Mouse (Mus musculus): ENCODE results near the gene Slc6a20b. TPM values are rescaled to one million over a fixed set of nuclear protein-coding genes. Genes with fewer than 3 reads are reported as not detected.
"Not testable (repeated sequence)": the region's sequence is repeated elsewhere in the genome, so short reads cannot be mapped to it uniquely, and the experiment has no call there.

Gene Slc6a20b
- polyA plus RNA-seq (2016; fragmentation: Nextera tagmentation; extraction: Ambion mirVana) = 0.10 and 0.14 TPM in 2 replicates

GRCm38 (mm10) chr9:123632281-123632680, at the start of gene Slc6a20b:
Slc6a20b (minus strand) TSS chr9:123632565.
- no peak within 1 kb of the TSS for H3K4me2 ChIP-seq
- H3K27ac ChIP-seq = no peak within 1 kb of the TSS
- H3K4me1 ChIP-seq = no peaks in the 10 kb centered on the region
- H3K27me3 ChIP-seq (replicated peaks) = no peaks in the 10 kb centered on the region
- no peak within 1 kb of the TSS for H3K9ac ChIP-seq
- 61% methylated on average over 6 of the region's 6 CpGs for WGBS (ENCODE audit: insufficient replicate concordance)
- H3K4me3 ChIP-seq = no peak within 1 kb of the TSS
- ATAC-seq = no peak
- H3K9me3 ChIP-seq (replicated peaks) = no peaks in the 10 kb centered on the region
- no peaks in the 10 kb centered on the region for H3K36me3 ChIP-seq

GRCm38 (mm10) chr9:123679198-123679597, 46.8 kb upstream of the Slc6a20b start:
- Histone ChIP-seq H3K9me3 (replicated peaks) (no peaks in the 10 kb centered on the region), H3K4me3 (peak overlapping the region; percentile 68), H3K9ac (peak overlapping the region; percentile 74), H3K27me3 (replicated peaks) (peaks cover 86% of the 10 kb centered on the region), H3K27ac (no peak overlapping the region), H3K36me3 (no peaks in the 10 kb centered on the region), H3K4me1 (peaks cover 17% of the 10 kb centered on the region), H3K4me2 (peak overlapping the region; percentile 95)
- ATAC-seq = no peak
- 17% methylated on average over 2 of the region's 2 CpGs for WGBS (ENCODE audit: insufficient replicate concordance)

GRCm38 (mm10) chr9:123678327-123679105, 46.2 kb upstream of the Slc6a20b start, which contains the start of the genes Ccr9 and Slc6a20a:
Ccr9 (plus strand) TSS chr9:123678439.
Slc6a20a (minus strand) TSS chr9:123678885.
- Histone ChIP-seq H3K27ac (no peak within 1 kb of the TSS), H3K9ac (peak within 1 kb of the TSS; percentile 74), H3K9me3 (replicated peaks) (no peaks in the 10 kb centered on the region), H3K36me3 (no peaks in the 10 kb centered on the region), H3K27me3 (replicated peaks) (peaks cover 91% of the 10 kb centered on the region), H3K4me3 (peak within 1 kb of the TSS; percentile 68), H3K4me2 (peak within 1 kb of the TSS; percentile 95), H3K4me1 (peaks cover 17% of the 10 kb centered on the region)
- 2% methylated on average over 73 of the region's 73 CpGs for WGBS (ENCODE audit: insufficient replicate concordance)
- peak; percentile 91 for ATAC-seq

GRCm38 (mm10) chr9:123665645-123666044, 33.3 kb upstream of the Slc6a20b start:
- H3K4me1 ChIP-seq = no peaks in the 10 kb centered on the region
- H3K27me3 ChIP-seq (replicated peaks) = peaks cover 10% of the 10 kb centered on the region
- WGBS (ENCODE audit: insufficient replicate concordance) = 34% methylated on average over 5 of the region's 5 CpGs
- H3K9me3 ChIP-seq (replicated peaks) = no peaks in the 10 kb centered on the region
- no peak overlapping the region for H3K27ac ChIP-seq
- ATAC-seq = no peak
- H3K4me3 ChIP-seq = no peak overlapping the region
- H3K9ac ChIP-seq = no peak overlapping the region
- H3K36me3 ChIP-seq = no peaks in the 10 kb centered on the region
- no peak overlapping the region for H3K4me2 ChIP-seq

- not testable (repeated sequence) for H3K9me3 ChIP-seq (replicated peaks); H3K9ac ChIP-seq; H3K4me2 ChIP-seq; ATAC-seq; H3K36me3 ChIP-seq; H3K27ac ChIP-seq; H3K4me1 ChIP-seq; H3K4me3 ChIP-seq
- 79% methylated on average over 18 of the region's 18 CpGs for WGBS (ENCODE audit: insufficient replicate concordance)
- H3K27me3 ChIP-seq (replicated peaks) = peaks cover 10% of the 10 kb centered on the region
Measured at GRCm38 (mm10) chr9:123659986-123660676, 27.8 kb upstream of the Slc6a20b start.

GRCm38 (mm10) chr9:123658981-123659380, 26.6 kb upstream of the Slc6a20b start:
- Histone ChIP-seq H3K27ac (no peak overlapping the region), H3K4me1 (peaks cover 4% of the 10 kb centered on the region; the same call in 1 of the 2 replicates), H3K4me2 (no peak overlapping the region), H3K9me3 (replicated peaks) (no peaks in the 10 kb centered on the region), H3K9ac (no peak overlapping the region), H3K27me3 (replicated peaks) (peaks cover 10% of the 10 kb centered on the region), H3K4me3 (no peak overlapping the region), H3K36me3 (no peaks in the 10 kb centered on the region)
- ATAC-seq = no peak

- Histone ChIP-seq H3K27ac (no peak overlapping the region), H3K4me3 (no peak overlapping the region), H3K9me3 (replicated peaks) (no peaks in the 10 kb centered on the region), H3K36me3 (no peaks in the 10 kb centered on the region), H3K9ac (no peak overlapping the region), H3K27me3 (replicated peaks) (peaks cover 2% of the 10 kb centered on the region; the same call in 1 of the 2 replicates), H3K4me2 (no peak overlapping the region), H3K4me1 (peaks cover 4% of the 10 kb centered on the region; the same call in 1 of the 2 replicates)
- no peak for ATAC-seq
- WGBS (ENCODE audit: insufficient replicate concordance) = 9% methylated on average over 3 of the region's 3 CpGs
Measured at GRCm38 (mm10) chr9:123657457-123657856, 25.1 kb upstream of the Slc6a20b start.

- Histone ChIP-seq H3K4me2 (no peak overlapping the region), H3K9ac (no peak overlapping the region), H3K4me1 (no peaks in the 10 kb centered on the region), H3K36me3 (no peaks in the 10 kb centered on the region), H3K9me3 (replicated peaks) (no peaks in the 10 kb centered on the region), H3K27ac (no peak overlapping the region), H3K27me3 (replicated peaks) (no peaks in the 10 kb centered on the region), H3K4me3 (no peak overlapping the region)
- ATAC-seq = no peak
- WGBS (ENCODE audit: insufficient replicate concordance) = 45% methylated on average over 4 of the region's 4 CpGs
Measured at GRCm38 (mm10) chr9:123651369-123651768, 19.0 kb upstream of the Slc6a20b start.

GRCm38 (mm10) chr9:123649785-123650511, 17.6 kb upstream of the Slc6a20b start:
- WGBS (ENCODE audit: insufficient replicate concordance) = 64% methylated on average over 2 of the region's 2 CpGs
- H3K4me1 ChIP-seq = no peaks in the 10 kb centered on the region
- no peak overlapping the region for H3K4me2 ChIP-seq
- no peak overlapping the region for H3K4me3 ChIP-seq
- no peak overlapping the region for H3K9ac ChIP-seq
- ATAC-seq = no peak
- no peaks in the 10 kb centered on the region for H3K9me3 ChIP-seq (replicated peaks)
- H3K27ac ChIP-seq = no peak overlapping the region
- H3K36me3 ChIP-seq = no peaks in the 10 kb centered on the region
- H3K27me3 ChIP-seq (replicated peaks) = no peaks in the 10 kb centered on the region

- no peaks in the 10 kb centered on the region for H3K9me3 ChIP-seq (replicated peaks)
- H3K27ac ChIP-seq = no peak overlapping the region
- no peak overlapping the region for H3K9ac ChIP-seq
- H3K27me3 ChIP-seq (replicated peaks) = no peaks in the 10 kb centered on the region
- 47% methylated on average over 1 of the region's 1 CpGs for WGBS (ENCODE audit: insufficient replicate concordance)
- H3K4me3 ChIP-seq = no peak overlapping the region
- H3K36me3 ChIP-seq = no peaks in the 10 kb centered on the region
- ATAC-seq = no peak
- no peak overlapping the region for H3K4me2 ChIP-seq
- H3K4me1 ChIP-seq = no peaks in the 10 kb centered on the region
Measured at GRCm38 (mm10) chr9:123640106-123640505, 7.7 kb upstream of the Slc6a20b start.

- WGBS (ENCODE audit: insufficient replicate concordance) = 50% methylated on average over 1 of the region's 1 CpGs
- ATAC-seq = no peak
Measured at GRCm38 (mm10) chr9:123638668-123639089, 6.3 kb upstream of the Slc6a20b start.

GRCm38 (mm10) chr9:123638231-123638630, 5.9 kb upstream of the Slc6a20b start:
- no peak for ATAC-seq
- Histone ChIP-seq H3K9me3 (replicated peaks) (no peaks in the 10 kb centered on the region), H3K27ac (no peak overlapping the region), H3K27me3 (replicated peaks) (no peaks in the 10 kb centered on the region), H3K4me3 (no peak overlapping the region), H3K4me1 (no peaks in the 10 kb centered on the region), H3K9ac (no peak overlapping the region), H3K36me3 (no peaks in the 10 kb centered on the region), H3K4me2 (no peak overlapping the region)

More at GRCm38 (mm10) chr9:123638668-123639089, 6.3 kb upstream of the Slc6a20b start:
- no peaks in the 10 kb centered on the region for H3K36me3 ChIP-seq
- H3K9ac ChIP-seq = no peak overlapping the region
- H3K4me2 ChIP-seq = no peak overlapping the region
- H3K27me3 ChIP-seq (replicated peaks) = no peaks in the 10 kb centered on the region
- H3K4me1 ChIP-seq = no peaks in the 10 kb centered on the region
- no peak overlapping the region for H3K4me3 ChIP-seq
- no peaks in the 10 kb centered on the region for H3K9me3 ChIP-seq (replicated peaks)
- no peak overlapping the region for H3K27ac ChIP-seq
